Mouse (Mus musculus) bone marrow, adult 2 months (tissue): ENCODE results near the gene Agbl4.

Experiments used
- CTCF ChIP-seq: fragments of 200-500 bp; IDR thresholded peaks from 2 replicates; pipeline ENCODE4 v1.5.1; 2011; ENCODE audit warnings: low read length, control low read depth; ENCODE audit not compliant: control insufficient read depth, insufficient read depth
- POLR2A ChIP-seq: fragments of 200-500 bp; IDR thresholded peaks from 2 replicates; pipeline ENCODE4 v1.6.1; 2011; ENCODE audit warnings: low read depth, mild to moderate bottlenecking, control low read depth, low read length, borderline replicate concordance; ENCODE audit not compliant: control insufficient read depth

GRCm38 (mm10) chr4:111653451-111653850 lies 1256.0 kb downstream of the Agbl4 start:
- TF ChIP-seq CTCF (no peak), POLR2A (no peak)
